Mouse (Mus musculus): ENCODE results near the gene Gbp4.
"Not testable (repeated sequence)": the region's sequence is repeated elsewhere in the genome, so short reads cannot be mapped to it uniquely, and the experiment has no call there.

The Gbp4 gene
- long read RNA-seq, experiment 1, full-length matches to known transcripts = 3 of 8 reads
- long read RNA-seq, experiment 1, partial matches to known transcripts = 1 of 8 reads
- long read RNA-seq, experiment 1, other reads (novel, unspliced or antisense) = 4 of 8 reads
- long read RNA-seq, experiment 2, full-length matches to known transcripts = 3 of 5 reads
- long read RNA-seq, experiment 2, partial matches to known transcripts = 0 of 5 reads
- long read RNA-seq, experiment 2, other reads (novel, unspliced or antisense) = 2 of 5 reads

- intact Hi-C loops (cut with DNase I) = not testable (repeated sequence)
These were observed at the start of gene Gbp4, which contains the start of the genes Gbp9 and Gbp8 for GRCm38 (mm10) chr5:105139409-105140088. Gene Gbp4, minus strand, starts transcription at chr5:105139586. Gene Gbp9, minus strand, starts transcription at chr5:105139539. Gene Gbp8, minus strand, starts transcription at chr5:105139540.

- intact Hi-C loops (cut with DNase I) = no loop called here
These were observed 42.1 kb upstream of the Gbp4 start for GRCm38 (mm10) chr5:105181446-105181845.

GRCm38 (mm10) chr5:105156582-105156981 lies 17.2 kb upstream of the Gbp4 start:
- intact Hi-C loops (cut with DNase I) = no loop called here

- intact Hi-C loops (cut with DNase I) = loop anchor here (2.0 kb wide), 1 partner anchor 167 kb away; no protein-coding TSS in a partner anchor
These were observed 14.7 kb upstream of the Gbp4 start for GRCm38 (mm10) chr5:105154049-105154448.

- intact Hi-C loops (cut with DNase I) = not testable (repeated sequence)
These were observed 8.7 kb upstream of the Gbp4 start for GRCm38 (mm10) chr5:105148062-105148461.

GRCm38 (mm10) chr5:105146447-105146846 lies 7.1 kb upstream of the Gbp4 start:
- intact Hi-C loops (cut with DNase I) = no loop called here

GRCm38 (mm10) chr5:105145731-105146130 lies 6.3 kb upstream of the Gbp4 start:
- intact Hi-C loops (cut with DNase I) = not testable (repeated sequence)

- intact Hi-C loops (cut with DNase I) = not testable (repeated sequence)
These were observed 864 bp upstream of the Gbp4 start for GRCm38 (mm10) chr5:105140089-105140810.

GRCm38 (mm10) chr5:105138906-105139305 lies 480 bp downstream of the Gbp4 start:
- intact Hi-C loops (cut with DNase I) = no loop called here

GRCm38 (mm10) chr5:105136706-105137304 lies 2.6 kb downstream of the Gbp4 start:
- intact Hi-C loops (cut with DNase I) = not testable (repeated sequence)

- intact Hi-C loops (cut with DNase I) = not testable (repeated sequence)
These were observed 17.7 kb downstream of the Gbp4 start for GRCm38 (mm10) chr5:105121731-105122130.

- intact Hi-C loops (cut with DNase I) = no loop called here
These were observed 23.6 kb downstream of the Gbp4 start for GRCm38 (mm10) chr5:105115740-105116139.

- intact Hi-C loops (cut with DNase I) = no loop called here
These were observed 24.7 kb downstream of the Gbp4 start for GRCm38 (mm10) chr5:105114696-105115095.

- intact Hi-C loops (cut with DNase I) = no loop called here
These were observed 25.7 kb downstream of the Gbp4 start for GRCm38 (mm10) chr5:105113656-105114055.

GRCm38 (mm10) chr5:105110271-105110852 lies 29.0 kb downstream of the Gbp4 start:
- intact Hi-C loops (cut with DNase I) = not testable (repeated sequence)

GRCm38 (mm10) chr5:105109775-105110174 lies 29.6 kb downstream of the Gbp4 start:
- intact Hi-C loops (cut with DNase I) = not testable (repeated sequence)

GRCm38 (mm10) chr5:105105689-105106088 lies 33.7 kb downstream of the Gbp4 start:
- intact Hi-C loops (cut with DNase I) = not testable (repeated sequence)

- intact Hi-C loops (cut with DNase I) = no loop called here
These were observed 57.5 kb downstream of the Gbp4 start for GRCm38 (mm10) chr5:105081900-105082299.

GRCm38 (mm10) chr5:105068356-105068755 lies 71.0 kb downstream of the Gbp4 start:
- intact Hi-C loops (cut with DNase I) = not testable (repeated sequence)

Measured in adrenal gland (tissue).